Mouse (Mus musculus): ENCODE results near the gene Btbd7. TPM values are rescaled to one million over a fixed set of nuclear protein-coding genes. Genes with fewer than 3 reads are reported as not detected.
A peak's percentile ranks its signal among the peaks of the same experiment; 100 is the strongest.

The Btbd7 gene
- total RNA-seq (2021) = 10 to 100 TPM; 19.2 to 19.6 TPM
- long read RNA-seq, full-length matches to known transcripts = 3 of 10 reads
- long read RNA-seq, partial matches to known transcripts = 3 of 10 reads
- long read RNA-seq, other reads (novel, unspliced or antisense) = 4 of 10 reads

- DNase-seq (ENCODE audit: low spot score in 2 of 2) = peak; percentile 93 to 96
These were observed at the start of gene Btbd7 for GRCm38 (mm10) chr12:102878031-102878823. Gene Btbd7 (minus strand): TSS chr12:102878471.

- no peak for DNase-seq (ENCODE audit: low spot score in 2 of 2)
These were observed 37.8 kb upstream of the Btbd7 start for GRCm38 (mm10) chr12:102916073-102916472.

GRCm38 (mm10) chr12:102908191-102908590 lies 29.9 kb upstream of the Btbd7 start:
- DNase-seq (ENCODE audit: low spot score in 2 of 2) = peak; percentile 11 to 55

- DNase-seq (ENCODE audit: low spot score in 2 of 2) = no peak
These were observed 20.8 kb upstream of the Btbd7 start, which contains the start of gene Cox8c for GRCm38 (mm10) chr12:102899091-102899490. Gene Cox8c (plus strand): TSS chr12:102899316.

- DNase-seq (ENCODE audit: low spot score in 2 of 2) = no peak
These were observed 10.3 kb upstream of the Btbd7 start for GRCm38 (mm10) chr12:102888568-102888967.

GRCm38 (mm10) chr12:102887366-102887765 lies 9.1 kb upstream of the Btbd7 start:
- no peak for DNase-seq (ENCODE audit: low spot score in 2 of 2)

GRCm38 (mm10) chr12:102885735-102886134 lies 7.5 kb upstream of the Btbd7 start:
- peak in 1 of 2 experiments; percentile 64 for DNase-seq (ENCODE audit: low spot score in 2 of 2)

- no peak for DNase-seq (ENCODE audit: low spot score in 2 of 2)
These were observed 630 bp upstream of the Btbd7 start for GRCm38 (mm10) chr12:102878901-102879300.

- peak in 1 of 2 experiments; percentile 32 for DNase-seq (ENCODE audit: low spot score in 2 of 2)
These were observed 805 bp downstream of the Btbd7 start for GRCm38 (mm10) chr12:102877301-102878030.

- DNase-seq (ENCODE audit: low spot score in 2 of 2) = no peak
These were observed 7.7 kb downstream of the Btbd7 start for GRCm38 (mm10) chr12:102870527-102870926.

- no peak for DNase-seq (ENCODE audit: low spot score in 2 of 2)
These were observed 8.5 kb downstream of the Btbd7 start for GRCm38 (mm10) chr12:102869802-102870201.

- DNase-seq (ENCODE audit: low spot score in 2 of 2) = no peak
These were observed 17.5 kb downstream of the Btbd7 start for GRCm38 (mm10) chr12:102860806-102861205.

- DNase-seq (ENCODE audit: low spot score in 2 of 2) = no peak
These were observed 40.0 kb downstream of the Btbd7 start for GRCm38 (mm10) chr12:102838271-102838670.

- DNase-seq (ENCODE audit: low spot score in 2 of 2) = no peak
These were observed 45.4 kb downstream of the Btbd7 start for GRCm38 (mm10) chr12:102832746-102833300.

- no peak for DNase-seq (ENCODE audit: low spot score in 2 of 2)
These were observed 46.4 kb downstream of the Btbd7 start for GRCm38 (mm10) chr12:102831888-102832287.

GRCm38 (mm10) chr12:102827119-102827518 lies 51.2 kb downstream of the Btbd7 start:
- DNase-seq (ENCODE audit: low spot score in 2 of 2) = no peak

- DNase-seq (ENCODE audit: low spot score in 2 of 2) = no peak
These were observed 51.9 kb downstream of the Btbd7 start for GRCm38 (mm10) chr12:102826399-102826798.

GRCm38 (mm10) chr12:102814858-102815257 lies 63.4 kb downstream of the Btbd7 start:
- DNase-seq (ENCODE audit: low spot score in 2 of 2) = no peak

GRCm38 (mm10) chr12:102799528-102799927 lies 78.7 kb downstream of the Btbd7 start:
- DNase-seq (ENCODE audit: low spot score in 2 of 2) = no peak

GRCm38 (mm10) chr12:102787927-102788326 lies 90.3 kb downstream of the Btbd7 start:
- DNase-seq (ENCODE audit: low spot score in 2 of 2) = no peak

GRCm38 (mm10) chr12:102785593-102785985 lies 92.7 kb downstream of the Btbd7 start:
- DNase-seq (ENCODE audit: low spot score in 2 of 2) = peak; percentile 26 to 76

All from layer of hippocampus, adult 18-20 months (tissue).